Mouse (Mus musculus) bone marrow macrophage, adult 2 months (primary cell): ENCODE data around the gene Gzmm.

Source experiments
- CTCF ChIP-seq: IDR thresholded peaks from 2 replicates; pipeline ENCODE4 v1.5.1; 2012; ENCODE audit warnings: low read depth, mild to moderate bottlenecking, low read length, moderate library complexity
- POLR2A ChIP-seq: IDR thresholded peaks from 2 replicates; pipeline ENCODE4 v1.6.1; 2012; ENCODE audit warnings: mild to moderate bottlenecking, low read depth, low read length, borderline replicate concordance

DNA sequence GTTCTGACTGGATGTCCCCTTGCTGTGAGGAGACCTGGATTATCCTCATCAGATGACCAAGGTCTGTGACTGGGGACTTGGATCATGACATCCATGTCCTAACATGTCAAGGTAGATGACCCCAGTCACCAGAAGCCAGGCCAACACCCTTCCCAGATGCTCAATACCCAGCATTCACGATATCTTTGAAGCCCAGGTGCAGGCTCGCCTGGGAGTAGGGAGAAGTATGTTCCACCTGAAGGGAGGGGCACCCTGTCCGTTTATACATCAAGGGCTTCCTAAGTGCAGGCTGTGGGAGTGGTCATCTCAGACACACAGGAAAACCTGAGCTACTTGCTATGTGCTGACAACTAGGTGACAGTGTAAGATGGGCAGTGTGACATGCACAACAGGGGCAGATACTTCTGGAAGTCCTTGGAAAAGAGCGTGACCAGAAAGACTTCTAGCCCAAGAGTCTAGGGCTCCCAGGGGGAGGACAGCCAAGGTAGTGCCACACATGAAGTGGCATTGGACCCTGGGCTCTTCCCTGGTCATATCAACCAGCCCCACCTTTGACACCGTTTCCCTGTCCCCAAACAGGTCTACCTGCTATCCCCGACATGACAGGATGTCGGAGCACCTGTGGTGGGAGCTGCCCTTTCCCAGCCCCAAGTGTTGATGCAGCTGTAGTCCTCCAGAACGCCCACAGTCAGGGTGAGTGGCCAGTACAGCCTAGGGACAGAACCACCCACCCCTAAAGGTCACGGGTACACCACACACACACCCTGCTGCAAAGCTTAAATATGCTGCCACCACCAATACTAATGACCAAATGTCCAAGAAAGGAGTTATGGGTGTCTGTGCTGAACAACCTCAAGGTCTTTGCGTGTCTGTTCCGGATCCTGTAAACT, 8.0 kb upstream of the Gzmm start:
- TF ChIP-seq POLR2A: no peak
- no peak for TF ChIP-seq CTCF
